Mouse (Mus musculus) cortical plate, adult 2 months (tissue): ENCODE results near the gene Cdca8. TPM values are rescaled to one million over a fixed set of nuclear protein-coding genes. Genes with fewer than 3 reads are reported as not detected.

Experiments used
- H3K27ac ChIP-seq: fragments of 200-500 bp; 2 replicates; pipeline ENCODE4 v1.5.1; 2012; ENCODE audit warnings: low read length, control low read depth, inconsistent platforms; ENCODE audit not compliant: insufficient read depth
- H3K4me1 ChIP-seq: fragments of 200-500 bp; 2 replicates; pipeline ENCODE4 v1.6.1; 2011; ENCODE audit warnings: low read length; ENCODE audit not compliant: control insufficient read depth, insufficient read depth
- H3K4me3 ChIP-seq: fragments of 200-500 bp; 2 replicates; pipeline ENCODE4 v1.5.1; 2011; ENCODE audit warnings: mild to moderate bottlenecking, low read length, control low read depth; ENCODE audit not compliant: insufficient read depth
- CTCF ChIP-seq: fragments of 200-500 bp; IDR thresholded peaks from 2 replicates; pipeline ENCODE4 v1.5.1; 2011; ENCODE audit warnings: mild to moderate bottlenecking, control low read depth, low read length; ENCODE audit not compliant: insufficient read depth; ENCODE audit errors: extremely low read depth
- POLR2A ChIP-seq: fragments of 200-500 bp; IDR thresholded peaks from 2 replicates; pipeline ENCODE4 v1.6.1; 2011; ENCODE audit warnings: mild to moderate bottlenecking, low read length, control low read depth; ENCODE audit not compliant: insufficient read depth; ENCODE audit errors: extremely low read depth
- polyA plus RNA-seq: library from polyadenylated mRNA; depleted of rRNA; stranded (reverse); fragments of >200 nt; gene quantifications from 2 replicates; pipeline ENCODE4 v1.2.3, GENCODE M21; 2012; rRNA removed

Cdca8 gene
- polyA plus RNA-seq, 1 experiment: 2.4 TPM

GRCm38 (mm10) chr4:124882151-124882729 lies 56.9 kb downstream of the Cdca8 start:
- Histone ChIP-seq H3K4me3 (peak overlapping the region; percentile 67), H3K4me1 (no peaks in the 10 kb centered on the region), H3K27ac (no peak overlapping the region)
- TF ChIP-seq POLR2A (no peak), CTCF (no peak)

DNA sequence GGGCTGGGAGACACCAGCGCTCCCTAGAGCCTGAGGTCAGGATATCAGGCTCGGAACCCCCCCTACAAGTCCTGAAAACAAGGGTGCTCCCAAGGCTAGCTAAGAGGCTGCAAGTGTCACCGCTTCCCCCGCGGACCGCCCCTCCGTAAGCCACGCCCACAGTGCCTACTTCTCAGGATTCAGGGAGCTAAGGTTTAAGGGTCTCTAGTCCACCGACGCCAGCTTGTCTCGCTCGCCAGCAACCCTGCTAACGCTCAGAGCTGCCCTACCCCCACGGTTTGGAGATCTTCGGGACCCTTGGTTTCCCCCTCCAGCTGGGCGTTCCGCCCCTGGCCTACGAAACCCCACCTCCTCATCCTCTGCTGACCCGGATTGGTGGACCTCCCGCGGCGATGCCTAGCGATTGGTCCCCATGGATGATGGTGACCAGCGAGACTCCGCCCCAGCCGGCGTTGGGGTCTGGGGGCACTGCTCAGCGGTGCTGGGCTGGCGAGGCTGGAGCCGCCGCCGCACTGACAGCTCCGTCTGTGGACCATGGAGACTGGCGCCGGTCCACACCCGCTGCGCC lies 57.7 kb downstream of the Cdca8 start:
- Histone ChIP-seq H3K4me1 (no peaks in the 10 kb centered on the region), H3K27ac (no peak overlapping the region), H3K4me3 (peak overlapping the region; percentile 67)
- peak; percentile 24; the same call in 1 of the 2 replicates for TF ChIP-seq POLR2A
- no peak for TF ChIP-seq CTCF

DNA sequence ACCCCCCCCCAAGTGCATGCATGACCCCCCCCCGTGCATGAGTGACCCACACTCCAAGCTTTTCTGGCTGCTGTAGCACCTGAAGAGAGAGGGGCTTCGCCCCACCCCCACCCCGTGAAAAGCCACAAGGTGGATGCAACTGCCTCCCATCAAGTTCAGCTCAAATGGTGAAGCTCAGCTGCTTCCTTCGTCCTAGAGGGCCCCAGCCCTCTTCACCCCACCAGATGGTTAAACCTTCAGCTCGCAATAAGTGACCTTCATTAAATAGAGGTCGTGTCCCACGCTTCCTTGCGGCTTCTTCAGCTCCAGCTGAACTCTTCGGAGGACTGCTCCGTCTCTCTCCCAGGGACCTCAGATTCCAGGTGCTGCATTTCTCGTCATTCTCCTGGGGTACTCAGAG lies 58.5 kb downstream of the Cdca8 start, which contains the start of gene Epha10:
Epha10 (plus strand) TSS at position 301 of the 400 bp plus-strand sequence.
- Histone ChIP-seq H3K4me1 (no peaks in the 10 kb centered on the region), H3K4me3 (peak within 1 kb of the TSS; percentile 67), H3K27ac (no peak within 1 kb of the TSS)
- TF ChIP-seq POLR2A (no peak), CTCF (no peak)

- no peak for TF ChIP-seq POLR2A
- TF ChIP-seq CTCF: peak; percentile 21; the same call in 1 of the 2 replicates
- no peaks in the 10 kb centered on the region for H3K4me1 ChIP-seq
- no peak overlapping the region for H3K4me3 ChIP-seq
- H3K27ac ChIP-seq: no peak overlapping the region
These were observed 66.4 kb downstream of the Cdca8 start for GRCm38 (mm10) chr4:124872719-124873118.

Other genes with a start within 250 kb of the Cdca8 start
- 18.6 and 19.3 TPM in 2 replicates for gene Utp11, start 245.7 kb downstream of the Cdca8 start, polyA plus RNA-seq
- 1.8 and 2.4 TPM in 2 replicates for gene Fhl3, start 238.6 kb downstream of the Cdca8 start, polyA plus RNA-seq
- 33.9 and 35.4 TPM in 2 replicates for gene Sf3a3, start 224.5 kb downstream of the Cdca8 start, polyA plus RNA-seq
- gene Inpp5b, start 197.5 kb downstream of the Cdca8 start, polyA plus RNA-seq: 73.6 and 78.2 TPM in 2 replicates
- 13.2 and 14.5 TPM in 2 replicates for gene Mtf1, start 137.2 kb downstream of the Cdca8 start, polyA plus RNA-seq
- gene Yrdc, start 88.6 kb downstream of the Cdca8 start, polyA plus RNA-seq: 41.5 and 42.0 TPM in 2 replicates
- 95.8 and 103 TPM in 2 replicates for gene 1110065P20Rik, start 88.1 kb downstream of the Cdca8 start, polyA plus RNA-seq
- gene Maneal, start 77.1 kb downstream of the Cdca8 start, polyA plus RNA-seq: 52.7 and 53.7 TPM in 2 replicates
- 56.6 and 58.0 TPM in 2 replicates for gene Epha10, start 58.4 kb downstream of the Cdca8 start, polyA plus RNA-seq
- gene 9930104L06Rik, start 2.3 kb downstream of the Cdca8 start, polyA plus RNA-seq: 17.5 and 19.6 TPM in 2 replicates
- 22.8 and 23.5 TPM in 2 replicates for gene Rspo1, start 47.1 kb upstream of the Cdca8 start, polyA plus RNA-seq
- gene Gnl2, start 77.3 kb upstream of the Cdca8 start, polyA plus RNA-seq: 115 and 125 TPM in 2 replicates
- gene Dnali1, start 126.4 kb upstream of the Cdca8 start, polyA plus RNA-seq: 0.51 and 1.3 TPM in 2 replicates
- gene Snip1, start 127.4 kb upstream of the Cdca8 start, polyA plus RNA-seq: 10.3 and 11.0 TPM in 2 replicates
- gene Meaf6, start 145.8 kb upstream of the Cdca8 start, polyA plus RNA-seq: 101 and 104 TPM in 2 replicates
- 1.4 and 1.5 TPM in 2 replicates for gene Zc3h12a, start 188.5 kb upstream of the Cdca8 start, polyA plus RNA-seq